Mouse (Mus musculus): Measurements from ENCODE around the gene H2-DMb2.
"Not testable (repeated sequence)": the region's sequence is repeated elsewhere in the genome, so short reads cannot be mapped to it uniquely, and the experiment has no call there.

The H2-DMb2 gene

GRCm38 (mm10) chr17:34135297-34136224 is 7.5 kb upstream of the H2-DMb2 start:
- peak; percentile 98 to 99 for DNase-seq

- DNase-seq, result no peak
These were observed 5.5 kb upstream of the H2-DMb2 start for GRCm38 (mm10) chr17:34137601-34138000.

- no peak for DNase-seq
These were observed 4.5 kb upstream of the H2-DMb2 start for GRCm38 (mm10) chr17:34138655-34139054.

DNA sequence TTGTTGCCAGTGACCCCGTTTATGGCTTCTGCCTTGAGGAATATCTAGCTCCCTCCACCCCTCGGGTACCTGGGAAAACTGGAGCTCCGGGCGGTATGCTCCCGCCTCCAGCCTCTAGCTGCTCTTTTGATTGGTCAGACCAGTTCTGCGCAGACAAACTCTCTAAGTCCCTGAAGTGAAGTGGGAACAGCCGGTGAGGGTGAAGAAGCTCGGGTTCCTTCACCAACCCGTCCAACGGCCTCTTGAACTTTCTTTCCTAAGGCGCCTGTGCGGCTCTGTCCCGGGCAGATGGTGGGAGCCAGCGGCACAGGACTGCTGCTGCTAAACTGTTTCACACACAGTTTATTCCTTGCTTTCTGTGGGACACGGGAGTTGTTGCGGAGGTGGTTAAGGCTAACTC is 3.7 kb upstream of the H2-DMb2 start:
- DNase-seq, result peak; percentile 73 to 85

DNA sequence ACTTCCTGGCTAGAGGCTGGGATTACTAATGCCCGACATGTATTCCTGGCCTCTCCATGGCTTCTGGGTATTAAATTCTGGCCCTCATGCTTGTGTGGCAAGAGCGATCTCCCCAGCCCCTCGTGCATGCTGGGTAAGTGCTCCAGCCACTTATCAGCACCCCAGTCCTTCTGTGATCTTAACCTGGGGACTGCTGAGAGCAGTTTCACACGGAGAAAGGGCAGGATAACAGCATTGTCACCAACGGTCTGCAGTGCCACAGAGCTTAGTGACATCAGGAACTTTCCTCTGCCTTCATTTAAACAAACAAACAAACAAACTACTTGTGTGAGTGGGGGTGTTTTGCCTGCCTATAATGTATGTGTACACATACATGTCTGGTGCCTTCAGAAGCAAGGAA is 2.9 kb upstream of the H2-DMb2 start:
- DNase-seq, result no peak

- no peak for DNase-seq
These were observed 1.7 kb upstream of the H2-DMb2 start for GRCm38 (mm10) chr17:34141448-34141847.

- no peak for DNase-seq
These were observed 574 bp upstream of the H2-DMb2 start for GRCm38 (mm10) chr17:34142456-34143010.

DNA sequence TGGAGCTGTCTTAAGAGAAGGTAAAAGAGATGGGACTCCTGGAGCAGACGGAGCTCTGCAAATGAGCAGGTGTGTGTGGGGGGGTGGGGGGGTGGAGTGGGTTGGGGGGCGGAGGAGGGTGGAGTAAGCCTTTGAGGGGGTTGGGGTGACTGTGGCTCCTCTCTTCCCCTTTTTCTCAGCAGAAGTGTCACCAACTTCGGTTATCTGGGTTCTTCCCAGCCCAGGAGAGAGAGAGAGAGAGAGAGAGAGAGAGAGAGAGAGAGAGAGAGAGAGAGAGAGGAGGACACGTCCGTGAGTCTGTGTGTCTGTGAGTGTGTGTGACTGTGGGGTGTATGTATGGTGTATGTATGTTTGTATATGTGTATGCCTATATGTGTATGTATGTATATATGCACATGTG is 354 bp downstream of the H2-DMb2 start:
- no peak for DNase-seq

DNA sequence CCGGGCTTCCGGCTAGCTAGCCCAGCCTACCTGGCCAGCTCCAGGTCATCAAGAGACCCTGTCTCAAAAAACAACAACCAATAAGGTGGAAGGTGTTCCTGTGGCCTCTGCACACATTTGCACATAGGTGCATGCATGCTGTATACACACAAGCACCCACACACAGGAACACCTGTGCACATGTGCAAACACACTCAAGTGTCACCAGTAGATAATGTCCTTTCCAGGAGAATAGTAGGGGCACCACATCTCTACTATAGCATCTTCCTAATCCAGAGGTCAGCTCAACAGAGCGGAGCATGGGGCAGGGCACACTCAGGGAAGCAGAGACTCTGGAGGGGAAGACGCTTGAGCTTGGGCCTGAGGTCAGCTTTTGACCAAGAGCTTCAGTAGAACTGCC is 1.1 kb downstream of the H2-DMb2 start:
- not testable (repeated sequence) for DNase-seq

- no peak for DNase-seq
These were observed 1.9 kb downstream of the H2-DMb2 start for GRCm38 (mm10) chr17:34144960-34145371.

GRCm38 (mm10) chr17:34152923-34153322 is 9.8 kb downstream of the H2-DMb2 start, which contains the start of gene H2-DMb1:
Gene H2-DMb1 (plus strand): TSS chr17:34153072.
- DNase-seq, result peak; percentile 69 to 81

- no peak for DNase-seq
These were observed 12.4 kb downstream of the H2-DMb2 start for GRCm38 (mm10) chr17:34155534-34155933.

- peak; percentile 30 to 32 for DNase-seq
These were observed 21.2 kb downstream of the H2-DMb2 start for GRCm38 (mm10) chr17:34164202-34164895.

- DNase-seq, result no peak
These were observed 22.1 kb downstream of the H2-DMb2 start for GRCm38 (mm10) chr17:34165033-34165730.

DNA sequence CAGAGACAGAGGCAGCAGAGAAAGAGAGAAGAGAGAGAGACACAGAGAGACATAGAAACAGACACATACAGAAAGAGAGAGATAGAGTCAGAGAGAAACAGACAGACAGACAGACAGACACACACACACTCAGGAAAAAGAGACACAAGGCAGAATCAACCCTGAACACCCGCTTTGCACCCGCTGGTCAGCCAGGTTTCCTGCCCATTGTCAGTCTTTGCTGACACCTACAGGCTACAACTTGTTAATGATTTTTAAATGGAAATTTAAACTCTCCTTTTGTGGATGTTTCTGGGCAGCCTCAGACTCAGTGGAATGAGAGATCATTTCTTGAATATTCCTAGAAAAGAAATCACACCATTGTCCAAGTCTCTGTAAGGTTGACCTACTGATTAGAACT is 26.2 kb downstream of the H2-DMb2 start:
- peak in 1 of 2 experiments; percentile 48 for DNase-seq

GRCm38 (mm10) chr17:34170487-34170876 is 27.4 kb downstream of the H2-DMb2 start:
- DNase-seq, result no peak

DNA sequence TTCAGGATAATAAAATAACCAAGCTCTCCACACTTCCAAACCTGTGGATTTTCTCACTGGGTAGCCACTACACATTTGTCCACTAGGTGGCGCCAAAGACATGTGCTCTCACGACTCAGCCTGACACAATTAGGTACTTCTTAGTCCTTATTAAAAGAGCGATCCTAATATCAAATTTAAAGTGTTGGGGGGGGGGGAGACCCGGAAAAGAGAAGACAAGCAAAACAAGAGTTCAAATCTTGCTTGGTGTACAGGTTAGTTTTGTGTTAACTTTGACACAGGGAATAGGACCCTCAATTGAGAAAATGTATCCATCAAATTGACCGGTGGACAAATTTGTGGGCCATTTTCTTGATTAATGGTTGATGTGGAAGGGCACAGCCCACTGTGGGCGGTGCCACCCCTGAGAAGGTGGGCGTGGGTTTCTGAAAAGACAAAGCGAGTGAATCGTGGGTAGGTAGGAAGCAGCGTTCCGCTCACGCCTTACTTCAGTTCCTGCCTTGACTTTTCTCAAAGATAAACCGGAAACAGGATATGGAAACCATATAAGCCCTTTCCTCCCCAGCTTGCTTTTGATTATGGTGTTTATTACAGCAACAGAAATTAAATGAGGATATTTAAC is 27.9 kb downstream of the H2-DMb2 start:
- DNase-seq, result peak; percentile 79 to 84

DNA sequence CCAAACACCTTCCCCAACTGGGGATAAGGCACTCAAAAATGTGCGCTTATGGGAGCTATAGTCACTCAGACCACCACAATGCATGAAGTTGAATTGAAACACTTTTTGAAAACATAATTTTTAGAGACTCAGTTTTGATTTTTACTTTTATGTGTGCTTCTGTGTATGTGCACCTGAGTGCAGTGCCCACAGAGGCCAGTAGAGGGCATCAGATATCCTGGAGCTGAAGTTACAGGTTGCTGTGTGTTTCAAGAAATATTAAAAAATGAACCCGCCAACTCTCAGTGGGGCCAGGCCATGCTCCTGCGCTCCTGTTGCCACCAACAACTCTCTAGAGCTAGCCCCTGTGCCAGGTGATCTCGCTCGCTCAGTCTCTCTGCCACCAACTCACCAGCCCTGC is 29.4 kb downstream of the H2-DMb2 start:
- no peak for DNase-seq

DNA sequence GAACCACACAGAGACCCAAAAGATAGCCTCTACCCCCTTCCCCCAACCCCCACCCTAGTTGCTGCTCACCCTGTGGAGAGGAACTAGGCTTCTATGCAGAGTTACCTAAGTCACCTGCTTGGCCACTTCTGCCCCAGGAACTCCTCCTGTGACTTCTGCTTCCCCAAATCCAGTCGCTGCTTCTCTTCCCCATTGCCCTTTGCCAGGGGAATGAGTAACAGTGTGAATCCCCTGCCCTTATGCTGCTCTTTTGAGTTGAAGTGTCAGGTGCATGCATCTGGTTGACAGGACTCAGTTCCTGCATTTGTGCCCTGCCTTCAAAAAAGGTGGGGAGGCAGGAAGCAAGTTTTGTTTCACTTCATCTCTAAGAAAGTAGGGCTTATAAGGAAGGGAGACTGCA is 31.0 kb downstream of the H2-DMb2 start:
- no peak for DNase-seq

DNA sequence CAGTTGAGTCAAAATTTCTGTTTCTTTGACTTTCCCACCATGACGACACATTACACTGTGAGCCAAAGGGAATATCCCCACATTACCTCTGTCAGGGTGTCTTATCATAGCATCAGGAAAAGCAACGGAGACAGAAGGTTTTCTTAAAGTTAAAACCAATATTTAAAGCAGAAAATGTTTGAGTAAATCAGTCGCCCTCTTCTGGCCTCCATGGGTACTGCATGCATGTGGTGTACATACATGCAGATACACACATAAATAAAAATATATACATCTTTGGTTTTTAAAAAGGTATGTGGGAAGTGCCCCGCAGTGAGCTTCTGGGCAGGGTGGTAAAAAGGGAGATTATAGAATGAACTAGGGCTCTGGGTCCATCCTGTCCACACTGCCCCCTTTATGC is 34.1 kb downstream of the H2-DMb2 start:
- no peak for DNase-seq

GRCm38 (mm10) chr17:34179019-34179418 is 35.9 kb downstream of the H2-DMb2 start:
- DNase-seq, result no peak
